Mouse (Mus musculus) stomach, postnatal 0 days (tissue): ENCODE measurements around the gene Tspan4. TPM values are rescaled to one million over a fixed set of nuclear protein-coding genes. Genes with fewer than 3 reads are reported as not detected.

Source experiments
- ATAC-seq: fragments of 200-750 bp; cut with Nextera tagmentation; 2 replicates; pipeline ENCODE4 v1.8.0; 2017; ENCODE audit not compliant: low FRiP score, low TSS enrichment
- DNase-seq: peaks from one replicate; pipeline ENCODE4 v3.0.0-alpha.2; 2016; ENCODE audit warnings: low spot score
- H3K27ac ChIP-seq: fragments of 300-500 bp; sonication (generic); replicated peaks from 2 replicates; pipeline ENCODE4 v1.5.1; 2014; ENCODE audit warnings: mild to moderate bottlenecking, control low read depth
- H3K27me3 ChIP-seq: fragments of 300-500 bp; sonication (generic); 2 replicates; pipeline ENCODE4 v1.6.1; 2014; ENCODE audit warnings: low read length; ENCODE audit not compliant: control insufficient read depth, insufficient read depth
- H3K36me3 ChIP-seq: fragments of 300-500 bp; sonication (generic); 2 replicates; pipeline ENCODE4 v1.6.1; 2014; ENCODE audit warnings: low read length, mixed read lengths; ENCODE audit not compliant: control insufficient read depth, insufficient read depth
- H3K4me1 ChIP-seq: fragments of 300-500 bp; sonication (generic); replicated peaks from 2 replicates; pipeline ENCODE4 v1.6.1; 2014; ENCODE audit warnings: antibody characterized with exemption; ENCODE audit not compliant: control insufficient read depth, insufficient read depth
- H3K4me2 ChIP-seq: fragments of 300-500 bp; sonication (generic); replicated peaks from 2 replicates; pipeline ENCODE4 v1.6.1; 2014; ENCODE audit warnings: low read depth, mild to moderate bottlenecking, control low read depth, moderate library complexity
- H3K4me3 ChIP-seq: fragments of 300-500 bp; sonication (generic); 2 replicates; pipeline ENCODE4 v1.5.1; 2014; ENCODE audit warnings: low read depth, low read length, control low read depth
- H3K9ac ChIP-seq: fragments of 300-500 bp; sonication (generic); 2 replicates; pipeline ENCODE4 v1.6.1; 2014; ENCODE audit warnings: mild to moderate bottlenecking, low read length, control low read depth, mixed read lengths
- H3K9me3 ChIP-seq: fragments of 300-500 bp; sonication (generic); 2 replicates; pipeline ENCODE4 v1.6.1; 2016; ENCODE audit warnings: low read length; ENCODE audit not compliant: control insufficient read depth
- CTCF ChIP-seq: IDR thresholded peaks from 2 replicates; pipeline ENCODE4 v1.5.1; 2016; ENCODE audit warnings: antibody characterized with exemption, low read depth, mild to moderate bottlenecking, moderate library complexity
- EP300 ChIP-seq: optimal IDR thresholded peaks from 2 replicates; pipeline ENCODE3; 2016; ENCODE audit warnings: antibody characterized with exemption
- WGBS: fragments of 180-500 bp; shearing (Covaris S2); extraction: QIAGEN DNeasy Blood & Tissue Kit; methylation state at CpG from one replicate; pipeline ENCODE4 v1.1.7; 2014; 5-methylcytosine and 5-hydroxymethylcytosine counted together
- polyA plus RNA-seq: library from polyadenylated mRNA; unstranded; fragments of >200 nt; fragmentation: Nextera tagmentation; extraction: Ambion mirVana; gene quantifications from 2 replicates; pipeline ENCODE4 v1.2.1, GENCODE M21; 2015

Gene Tspan4
- polyA plus RNA-seq, 1 experiment from 2014 or later = 58.7 TPM

GRCm38 (mm10) chr7:141474160-141474559, 880 bp upstream of the Tspan4 start:
- Histone ChIP-seq H3K4me3 (peak overlapping the region; percentile 80), H3K27me3 (no peaks in the 10 kb centered on the region), H3K27ac (no peak overlapping the region), H3K36me3 (peaks cover 19% of the 10 kb centered on the region), H3K9me3 (no peaks in the 10 kb centered on the region), H3K9ac (peak overlapping the region; percentile 88), H3K4me2 (peak overlapping the region; percentile 90), H3K4me1 (peaks cover 20% of the 10 kb centered on the region)
- TF ChIP-seq EP300 (no peak), CTCF (no peak)
- 10% methylated on average over 5 of the region's 5 CpGs for WGBS
- ATAC-seq = no peak
- no peak for DNase-seq

DNA sequence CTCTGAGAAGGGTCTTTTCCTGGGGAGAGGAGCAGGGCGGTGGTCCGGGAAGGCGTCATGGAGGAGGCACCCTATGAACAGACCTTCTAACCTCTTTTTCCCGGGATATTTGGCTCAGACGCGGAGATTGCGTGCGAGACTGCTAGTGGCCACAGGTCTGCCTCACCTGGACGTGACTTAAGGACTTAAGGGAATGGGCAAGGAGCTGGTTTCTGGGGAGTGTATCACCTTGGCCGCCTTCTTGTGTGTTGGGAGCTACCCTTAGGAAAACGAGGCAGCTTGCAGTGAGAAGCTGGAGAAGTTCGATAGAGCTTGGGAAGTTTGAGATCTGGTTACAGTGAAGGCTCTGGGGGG, 742 bp downstream of the Tspan4 start:
- Histone ChIP-seq H3K9ac (peak overlapping the region; percentile 88), H3K4me1 (peaks cover 16% of the 10 kb centered on the region), H3K4me3 (peak overlapping the region; percentile 80), H3K4me2 (peak overlapping the region; percentile 90), H3K27ac (peak overlapping the region; percentile 87), H3K36me3 (peaks cover 8% of the 10 kb centered on the region), H3K27me3 (no peaks in the 10 kb centered on the region), H3K9me3 (no peaks in the 10 kb centered on the region)
- 0% methylated on average over 12 of the region's 12 CpGs for WGBS
- no peak for TF ChIP-seq CTCF
- no peak for TF ChIP-seq EP300
- ATAC-seq (peak; percentile 5; the same call in 1 of the 2 replicates), DNase-seq (no peak)

GRCm38 (mm10) chr7:141476226-141476980, 1.4 kb downstream of the Tspan4 start:
- H3K4me1 ChIP-seq = peaks cover 16% of the 10 kb centered on the region
- peak overlapping the region; percentile 90 for H3K4me2 ChIP-seq
- no peaks in the 10 kb centered on the region for H3K9me3 ChIP-seq
- no peaks in the 10 kb centered on the region for H3K27me3 ChIP-seq
- peak; percentile 76 for ATAC-seq
- peak overlapping the region; percentile 87 for H3K27ac ChIP-seq
- H3K9ac ChIP-seq = peak overlapping the region; percentile 88
- TF ChIP-seq EP300 (peak; percentile 95), CTCF (peak; percentile 59)
- peak; percentile 84 for DNase-seq
- H3K36me3 ChIP-seq = peaks cover 5% of the 10 kb centered on the region; the same call in 1 of the 2 replicates
- peak overlapping the region; percentile 80 for H3K4me3 ChIP-seq
- WGBS = under 1% methylated on average over 11 of the region's 17 CpGs

DNA sequence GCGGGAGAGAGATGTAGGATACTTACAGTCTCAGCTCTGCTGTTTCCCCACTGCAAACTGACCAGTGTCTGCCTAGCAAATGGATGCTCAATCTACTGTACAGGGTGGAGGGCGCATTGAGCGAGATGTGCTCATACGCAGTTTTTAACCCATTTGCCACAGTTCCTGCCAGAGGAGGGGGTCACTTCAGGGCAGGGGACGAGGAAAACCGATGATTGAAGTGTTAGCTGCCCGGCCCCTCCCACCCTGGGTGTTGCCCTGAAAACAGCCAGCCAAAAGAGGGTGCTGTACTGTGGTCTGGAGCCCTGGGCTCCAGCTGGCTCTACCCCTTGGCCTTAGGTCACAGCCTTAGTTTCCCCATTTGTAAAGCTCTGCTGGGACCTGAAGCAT, 1.9 kb downstream of the Tspan4 start:
- Histone ChIP-seq H3K4me2 (peak overlapping the region; percentile 90), H3K27me3 (no peaks in the 10 kb centered on the region), H3K36me3 (peaks cover 5% of the 10 kb centered on the region; the same call in 1 of the 2 replicates), H3K9ac (peak overlapping the region; percentile 31; the same call in 1 of the 2 replicates), H3K27ac (peak overlapping the region; percentile 87), H3K4me3 (peak overlapping the region; percentile 80), H3K4me1 (peaks cover 20% of the 10 kb centered on the region), H3K9me3 (no peaks in the 10 kb centered on the region)
- TF ChIP-seq CTCF (peak; percentile 43), EP300 (no peak)
- peak; percentile 48 for DNase-seq
- ATAC-seq = peak; percentile 0; the same call in 1 of the 2 replicates
- WGBS = 3% methylated on average over 7 of the region's 7 CpGs

DNA sequence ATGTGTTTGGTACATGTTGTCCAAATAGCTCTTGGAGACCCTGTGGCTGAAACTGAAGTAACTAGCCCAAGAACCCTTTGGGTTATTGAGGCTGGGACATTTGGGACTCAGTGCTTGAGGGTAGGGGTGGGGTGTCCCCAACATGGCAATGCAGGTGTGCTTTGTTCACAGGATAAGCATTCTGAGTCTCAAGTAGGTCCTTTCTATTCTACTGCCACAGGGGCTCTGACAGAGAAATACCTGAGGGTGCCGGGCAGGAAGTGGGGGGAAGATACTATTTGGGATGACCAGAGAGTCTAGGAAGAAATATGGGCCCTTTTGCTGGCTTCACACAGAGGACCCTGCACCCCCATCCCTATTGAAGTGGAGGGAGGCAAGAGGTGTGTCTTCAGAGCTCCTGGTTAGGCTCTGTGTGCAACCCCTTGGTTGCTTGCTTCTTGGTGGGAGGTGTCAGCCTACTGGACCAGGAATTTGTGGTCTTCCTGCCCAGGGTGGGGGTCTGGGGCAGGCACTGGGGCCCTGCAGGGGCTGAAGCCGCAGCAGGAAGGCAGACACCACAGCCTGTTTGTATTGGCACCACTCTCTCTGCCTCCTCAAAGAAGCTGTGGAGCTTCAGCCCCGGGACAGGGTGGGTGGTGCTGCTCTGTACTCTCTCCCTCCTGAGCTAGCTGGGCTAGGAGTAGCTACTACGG, 2.7 kb downstream of the Tspan4 start:
- Histone ChIP-seq H3K9me3 (no peaks in the 10 kb centered on the region), H3K4me1 (peaks cover 22% of the 10 kb centered on the region), H3K9ac (peak overlapping the region; percentile 43; the same call in 1 of the 2 replicates), H3K36me3 (no peaks in the 10 kb centered on the region), H3K4me2 (peak overlapping the region; percentile 90), H3K27ac (peak overlapping the region; percentile 87), H3K27me3 (no peaks in the 10 kb centered on the region), H3K4me3 (no peak overlapping the region)
- DNase-seq = no peak
- TF ChIP-seq CTCF = no peak
- no peak for TF ChIP-seq EP300
- ATAC-seq = no peak
- 21% methylated on average over 4 of the region's 4 CpGs for WGBS
